In the genomic region with DNA sequence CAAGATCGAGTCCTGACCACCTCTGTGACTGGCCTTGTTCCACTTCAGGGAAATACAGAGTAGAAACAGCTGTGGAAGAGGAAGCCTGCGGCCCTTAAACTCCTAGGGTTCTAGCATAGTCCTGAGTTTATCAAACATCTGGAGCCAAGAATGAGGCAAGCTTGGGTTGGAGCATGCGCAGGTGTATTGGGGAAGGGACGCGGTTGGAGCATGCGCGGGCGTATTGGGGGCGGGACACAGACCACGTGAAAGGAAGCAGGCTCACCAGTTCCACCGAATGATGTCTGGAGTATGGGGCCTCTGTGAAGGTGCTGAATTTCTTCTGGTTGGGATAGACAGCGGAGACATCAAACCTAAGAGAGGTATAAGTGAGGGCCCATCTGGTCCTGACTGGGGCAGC, we compare ENCODE assay signal across 25 mouse cellular contexts. TPM values are rescaled to one million over a fixed set of nuclear protein-coding genes. Genes with fewer than 3 reads are reported as not detected.
DNase-seq lines count a peak whose midpoint lies in the region; ATAC-seq and TF ChIP-seq lines count a peak whose summit lies in the region.
"Had no signal": no experiment of that assay in that cellular context is flagged by ENCODE, and none has a peak within 500 bp of the region (broad histone marks: within the 10 kb centered on the region; RNA-seq: fewer than 3 reads in every experiment).

No protein-coding gene starts in this region.

- H3K27me3 ChIP-seq in CH12.LX (replicated peaks) (peaks cover 2% of the 10 kb centered on the region), ES-Bruce4 (ENCODE audit: control insufficient read depth, insufficient read depth, low read length, poor library complexity, severe bottlenecking) (no peaks in the 10 kb centered on the region)
- no peaks in the 10 kb centered on the region for H3K27me3 ChIP-seq in hindbrain, postnatal 0 days (ENCODE audit: insufficient read depth, low read length)
- H3K27me3 ChIP-seq: forebrain, embryonic 15.5 days had no signal

- no peak for TF ChIP-seq CTCF in CH12.LX (conservative IDR thresholded peaks at IDR 0.05 in 1 of 2, IDR thresholded peaks at IDR 0.05 in 1 of 2; ENCODE audit: low read depth in 2 of 2, low read length in 2 of 2)
- no peak for TF ChIP-seq CTCF in ES-Bruce4 (IDR thresholded peaks at IDR 0.05; ENCODE audit: low read depth, low read length)
- no peak for TF ChIP-seq CTCF in hindbrain, postnatal 0 days (IDR thresholded peaks at IDR 0.05; ENCODE audit: low read depth)

- no peak for ATAC-seq in hindbrain, postnatal 0 days
- ATAC-seq: forebrain, embryonic 15.5 days; midbrain, embryonic 16.5 days had no signal

- WGBS in hindbrain, postnatal 0 days, result 77% methylated on average over 12 of the region's 12 CpGs

- H3K4me2 ChIP-seq in CH12.LX (ENCODE audit: insufficient read depth, low read depth, poor library complexity, severe bottlenecking), result no peak overlapping the region
- no peak overlapping the region for H3K4me2 ChIP-seq in hindbrain, postnatal 0 days (ENCODE audit: low read depth, low read length)
- H3K4me2 ChIP-seq: embryonic facial prominence, embryonic 12.5 days; forebrain, embryonic 15.5 days; heart, embryonic 15.5 days had no signal

- in situ Hi-C loops in CH12.LX (cut with MboI; ENCODE audit: low pct_ligation_motif_present, low pct_unique_long_range_greater_than_20kb, low sequenced_read_pairs), result no loop called here

- DNase-seq in CH12.LX (ENCODE audit: extremely low read depth), result no peak
- peak; percentile 30 for DNase-seq in induced T-regulatory cell, adult 2 months (ENCODE audit: low read depth)
- DNase-seq in thymus, postnatal 10 days (ENCODE audit: low spot score in 2 of 2), result peak; percentile 25 to 40
- no peak for DNase-seq in lung, postnatal 36 days
- no peak for DNase-seq in hindbrain, postnatal 0 days (ENCODE audit: low spot score)
- DNase-seq in yolk sac, embryonic 10.5 days (ENCODE audit: low spot score), result no peak
- DNase-seq: adrenal gland, postnatal 10 days; cerebellum, adult 2 months; spleen, adult 18-20 months had no signal

- H3K27ac ChIP-seq in CH12.LX (ENCODE audit: insufficient read depth, low read depth) (no peak overlapping the region), ES-Bruce4 (ENCODE audit: insufficient read depth, low read length) (no peak overlapping the region)
- no peak overlapping the region for H3K27ac ChIP-seq in hindbrain, postnatal 0 days
- H3K27ac ChIP-seq: embryonic facial prominence, embryonic 12.5 days; forebrain, embryonic 15.5 days; heart, embryonic 15.5 days; hindbrain, embryonic 10.5 days had no signal

- H3K4me3 ChIP-seq in CH12.LX (replicated peaks in 1 of 3; ENCODE audit: low read depth in 2 of 3, low read length in 2 of 3, poor library complexity in 1 of 3), result no peak overlapping the region
- peak overlapping the region; percentile 72 for H3K4me3 ChIP-seq in ES-Bruce4 (ENCODE audit: low read depth, low read length)
- H3K4me3 ChIP-seq in hindbrain, postnatal 0 days (ENCODE audit: low read length), result no peak overlapping the region
- H3K4me3 ChIP-seq: embryonic facial prominence, embryonic 12.5 days; forebrain, embryonic 15.5 days; heart, embryonic 15.5 days; hindbrain, embryonic 10.5 days had no signal

- TF ChIP-seq EP300 in CH12.LX (IDR thresholded peaks at IDR 0.05; ENCODE audit: low read length) (no peak), ES-Bruce4 (IDR thresholded peaks at IDR 0.05; ENCODE audit: insufficient read depth, low read depth, low read length) (no peak)

- H3K4me1 ChIP-seq in CH12.LX (ENCODE audit: control insufficient read depth in 1 of 2, insufficient read depth in 2 of 2) (peaks cover 14 to 33% of the 10 kb centered on the region in 2 experiments; a peak in 3 of 4 replicates), ES-Bruce4 (ENCODE audit: control insufficient read depth, insufficient read depth, low read length) (no peaks in the 10 kb centered on the region)
- H3K4me1 ChIP-seq in hindbrain, postnatal 0 days (ENCODE audit: insufficient read depth, low read length), result peaks cover 8% of the 10 kb centered on the region; the same call in 1 of the 2 replicates

- no peaks in the 10 kb centered on the region for H3K9me3 ChIP-seq in CH12.LX (replicated peaks; ENCODE audit: low read length)
- no peaks in the 10 kb centered on the region for H3K9me3 ChIP-seq in ES-Bruce4 (replicated peaks; ENCODE audit: control insufficient read depth, insufficient read depth, low read length, poor library complexity, severe bottlenecking)
- H3K9me3 ChIP-seq in hindbrain, postnatal 0 days (ENCODE audit: low read length), result no peaks in the 10 kb centered on the region
- H3K9me3 ChIP-seq: embryonic facial prominence, embryonic 12.5 days; forebrain, embryonic 15.5 days; heart, embryonic 15.5 days; hindbrain, embryonic 10.5 days had no signal

- no peaks in the 10 kb centered on the region for H3K36me3 ChIP-seq in CH12.LX (replicated peaks in 1 of 2; ENCODE audit: control insufficient read depth in 1 of 2, insufficient read depth in 1 of 2, low read length in 1 of 2)
- H3K36me3 ChIP-seq in ES-Bruce4 (ENCODE audit: control insufficient read depth, insufficient read depth, low read length, poor library complexity, severe bottlenecking), result no peaks in the 10 kb centered on the region
- no peaks in the 10 kb centered on the region for H3K36me3 ChIP-seq in hindbrain, postnatal 0 days (ENCODE audit: insufficient read depth, low read length)
- H3K36me3 ChIP-seq: embryonic facial prominence, embryonic 12.5 days; forebrain, embryonic 15.5 days; heart, embryonic 15.5 days; hindbrain, embryonic 10.5 days had no signal

- TF ChIP-seq RAD21 in CH12.LX (IDR thresholded peaks at IDR 0.05; ENCODE audit: low read depth, low read length), result no peak

- no peak for TF ChIP-seq POLR2A in CH12.LX (IDR thresholded peaks at IDR 0.05; ENCODE audit: low read depth, low read length)
- peak; percentile 38 for TF ChIP-seq POLR2A in ES-Bruce4 (IDR thresholded peaks at IDR 0.05; ENCODE audit: insufficient read depth, low read length)

- dilution Hi-C loops in CH12.LX (cut with MboI; ENCODE audit: extremely low pct_ligation_motif_present, extremely low pct_unique_long_range_greater_than_20kb, low sequenced_read_pairs), result no loop called here

- no peak overlapping the region for H3K9ac ChIP-seq in CH12.LX (ENCODE audit: insufficient read depth, low read depth)
- peak overlapping the region; percentile 69 for H3K9ac ChIP-seq in ES-Bruce4 (ENCODE audit: low read depth, poor library complexity, severe bottlenecking)
- H3K9ac ChIP-seq in hindbrain, postnatal 0 days (replicated peaks; ENCODE audit: low read length), result no peak overlapping the region
- H3K9ac ChIP-seq: embryonic facial prominence, embryonic 12.5 days; forebrain, embryonic 15.5 days; heart, embryonic 15.5 days had no signal

- no peaks in the 10 kb centered on the region for H3K79me2 ChIP-seq in CH12.LX (replicated peaks; ENCODE audit: control insufficient read depth, extremely low read depth, insufficient read depth, poor library complexity, severe bottlenecking)

TF ChIP-seq in CH12.LX, 34 proteins besides CTCF, POLR2A, EP300 and RAD21:
- TF ChIP-seq USF2 (conservative IDR thresholded peaks at IDR 0.05; ENCODE audit: low read depth, low read length) (no peak), NRF1 (IDR thresholded peaks at IDR 0.05; ENCODE audit: low read depth, low read length) (peak; percentile 70)

RNA-seq across cellular contexts. Expression of a gene that starts 1.4 kb away (rescaled TPM):
- total RNA-seq in CH12.LX (2012; rRNA removed) (0.21 TPM in 2 replicates), CH12.LX (2014; rRNA removed) (0.15 and 0.19 TPM in 2 replicates)
- polyA plus RNA-seq in CH12.LX (2012; ENCODE audit: insufficient read length, low read depth) (not detected in 2 replicates), ES-Bruce4 (2011; ENCODE audit: insufficient read depth, insufficient read length, low read depth, missing spikeins) (1.3 and 2.0 TPM in 2 replicates)
- 0.43 TPM in 1 of 2 replicates, not detected in the other for total RNA-seq in hindbrain, postnatal 0 days (2014; rRNA removed)
- not detected in 2 replicates for polyA plus RNA-seq in hindbrain, postnatal 0 days (2015; fragmentation: Nextera tagmentation; extraction: Ambion mirVana)
- total RNA-seq: adrenal gland, postnatal 10 days; common myeloid progenitor, adult 5-6 weeks; granulocyte monocyte progenitor cell, adult 5-6 weeks; layer of hippocampus, postnatal 25 days; left cerebral cortex, postnatal 36 days; liver, adult 2 months; megakaryocyte, adult 5-6 weeks had no signal
- polyA plus RNA-seq: forebrain, embryonic 15.5 days; heart, embryonic 15.5 days; kidney, embryonic 14.5 days; large intestine, adult 2 months; liver, adult 2 months; lung, embryonic 16.5 days; midbrain, embryonic 16.5 days; stomach, embryonic 16.5 days had no signal

RNA-seq across cellular contexts. Expression of a gene that starts 6.6 kb away (rescaled TPM):
- total RNA-seq in CH12.LX (2012; rRNA removed), result not detected in 2 replicates
- total RNA-seq in CH12.LX (2014; rRNA removed), result not detected in 2 replicates
- polyA plus RNA-seq in CH12.LX (2012; ENCODE audit: insufficient read length, low read depth), result not detected in 2 replicates
- polyA plus RNA-seq in ES-Bruce4 (2011; ENCODE audit: insufficient read depth, insufficient read length, low read depth, missing spikeins), result not detected in 2 replicates
- 0.89 and 1.0 TPM in 2 replicates for total RNA-seq in hindbrain, postnatal 0 days (2014; rRNA removed)
- 1.8 and 2.3 TPM in 2 replicates for polyA plus RNA-seq in hindbrain, postnatal 0 days (2015; fragmentation: Nextera tagmentation; extraction: Ambion mirVana)
- total RNA-seq: common myeloid progenitor, adult 5-6 weeks; granulocyte monocyte progenitor cell, adult 5-6 weeks; megakaryocyte, adult 5-6 weeks had no signal
- polyA plus RNA-seq: hindbrain, embryonic 10.5 days; liver, adult 2 months had no signal

RNA-seq across cellular contexts. Expression of a gene that starts 35.2 kb away (rescaled TPM):
- total RNA-seq in CH12.LX (2012; rRNA removed) (14.9 and 17.1 TPM in 2 replicates), CH12.LX (2014; rRNA removed) (11.1 and 13.0 TPM in 2 replicates)
- polyA plus RNA-seq in CH12.LX (2012; ENCODE audit: insufficient read length, low read depth) (9.3 and 11.1 TPM in 2 replicates), ES-Bruce4 (2011; ENCODE audit: insufficient read depth, insufficient read length, low read depth, missing spikeins) (7.2 and 10.0 TPM in 2 replicates)
- 8.4 and 12.1 TPM in 2 replicates for total RNA-seq in hindbrain, postnatal 0 days (2014; rRNA removed)
- polyA plus RNA-seq in hindbrain, postnatal 0 days (2015; fragmentation: Nextera tagmentation; extraction: Ambion mirVana), result 7.4 and 9.1 TPM in 2 replicates

RNA-seq across cellular contexts. Expression of a gene that starts 54.8 kb away (rescaled TPM):
- 46.9 and 51.6 TPM in 2 replicates for total RNA-seq in CH12.LX (2012; rRNA removed)
- total RNA-seq in CH12.LX (2014; rRNA removed), result 37.3 and 41.4 TPM in 2 replicates
- 87.8 and 90.5 TPM in 2 replicates for polyA plus RNA-seq in CH12.LX (2012; ENCODE audit: insufficient read length, low read depth)
- polyA plus RNA-seq in ES-Bruce4 (2011; ENCODE audit: insufficient read depth, insufficient read length, low read depth, missing spikeins), result 77.5 and 85.2 TPM in 2 replicates
- total RNA-seq in hindbrain, postnatal 0 days (2014; rRNA removed), result 126 and 127 TPM in 2 replicates
- polyA plus RNA-seq in hindbrain, postnatal 0 days (2015; fragmentation: Nextera tagmentation; extraction: Ambion mirVana), result 7.5 and 8.7 TPM in 2 replicates

Comparison
In these comparisons a context has a peak if more than half of its experiments do, and no peak if none do; other contexts are left out.
1. DNase-seq: peak in induced T-regulatory cell, adult 2 months (single experiment) and thymus, postnatal 10 days (2 of 2); none in CH12.LX (single experiment), lung, postnatal 36 days (single experiment), hindbrain, postnatal 0 days (single experiment) and yolk sac, embryonic 10.5 days (single experiment).